Comparison of ENCODE assay signal across 11 mouse cellular contexts in the genomic region with DNA sequence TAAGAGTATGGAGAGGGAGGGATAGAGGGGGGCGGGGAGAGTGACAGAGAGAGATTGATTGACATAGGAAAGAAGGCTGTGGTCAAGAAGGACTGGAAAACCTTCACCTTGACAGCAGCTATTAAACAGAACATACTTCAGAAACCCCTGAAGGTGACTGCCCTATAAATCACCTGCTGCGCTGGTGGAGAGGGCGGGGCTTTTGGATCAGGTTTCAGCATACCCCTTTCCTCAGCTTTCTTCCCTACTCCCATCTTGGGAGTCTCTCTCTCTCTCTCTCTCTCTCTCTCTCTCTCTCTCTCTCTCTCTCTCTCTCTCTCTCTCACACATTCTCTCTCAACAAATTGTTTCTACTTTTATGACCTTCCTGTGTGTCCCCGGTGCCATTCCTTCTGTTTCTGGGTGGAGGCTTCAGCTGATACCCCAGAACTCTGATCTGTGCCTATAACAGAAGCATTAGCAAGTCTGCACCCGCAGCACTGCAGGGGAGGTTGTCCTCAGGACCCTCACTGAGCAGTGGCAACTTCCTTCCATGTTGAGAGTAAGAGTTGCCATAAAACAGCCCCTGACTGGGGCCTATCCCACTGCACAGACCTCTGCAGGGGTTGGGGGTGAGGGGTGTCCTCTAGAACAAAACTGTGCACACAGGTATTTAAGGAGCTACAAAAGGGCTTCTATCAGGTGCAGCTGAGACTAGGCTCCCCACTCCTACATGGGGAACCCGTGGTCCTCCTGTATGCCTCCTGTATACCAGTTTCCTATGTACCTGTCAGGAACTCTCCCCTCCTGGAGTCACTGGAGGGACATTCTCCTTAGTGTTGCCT.
DNase-seq lines count a peak whose midpoint lies in the region; ATAC-seq lines count a peak whose summit lies in the region.
"Had no signal": no experiment of that assay in that cellular context is flagged by ENCODE, and none has a peak within 500 bp of the region (broad histone marks: within the 10 kb centered on the region; RNA-seq: fewer than 3 reads in every experiment).

No protein-coding gene starts in this region.

- ATAC-seq in liver, embryonic 12.5 days = no peak
- ATAC-seq in limb, embryonic 11.5 days (ENCODE audit: insufficient number of reproducible peaks, low FRiP score, low TSS enrichment, low read depth) = peak; percentile 63; the same call in 1 of the 2 replicates

- H3K4me1 ChIP-seq in liver, embryonic 12.5 days = no peaks in the 10 kb centered on the region
- H3K4me1 ChIP-seq in embryonic facial prominence, embryonic 10.5 days = peaks cover 21% of the 10 kb centered on the region
- H3K4me1 ChIP-seq in limb, embryonic 11.5 days (ENCODE audit: control insufficient read depth, insufficient read depth, low read length) = peaks cover 17% of the 10 kb centered on the region
- H3K4me1 ChIP-seq: forebrain, embryonic 12.5 days had no signal

- H3K9me3 ChIP-seq in liver, embryonic 12.5 days (replicated peaks) = no peaks in the 10 kb centered on the region
- no peaks in the 10 kb centered on the region for H3K9me3 ChIP-seq in embryonic facial prominence, embryonic 10.5 days
- H3K9me3 ChIP-seq in limb, embryonic 11.5 days (ENCODE audit: control insufficient read depth, low read length) = no peaks in the 10 kb centered on the region
- H3K9me3 ChIP-seq: forebrain, embryonic 12.5 days had no signal

- DNase-seq in liver = peak; percentile 6
- DNase-seq in embryonic facial prominence, embryonic 10.5 days (ENCODE audit: low spot score) = no peak
- peak; percentile 82 for DNase-seq in limb, embryonic 11.5 days (ENCODE audit: low spot score)
- DNase-seq in yolk sac, embryonic 10.5 days (ENCODE audit: low spot score) = peak; percentile 13
- DNase-seq in right cerebral cortex, postnatal 14 days = no peak
- DNase-seq in layer of hippocampus, adult 9-10 months (ENCODE audit: low spot score) = no peak
- DNase-seq: cerebellum, adult 11 months; gastrocnemius, postnatal 10 days; lung, adult 18-20 months had no signal

- no peak overlapping the region for H3K9ac ChIP-seq in liver, embryonic 12.5 days
- no peak overlapping the region for H3K9ac ChIP-seq in limb, embryonic 11.5 days (ENCODE audit: low read length)
- H3K9ac ChIP-seq: forebrain, embryonic 12.5 days had no signal

- H3K4me3 ChIP-seq in liver, embryonic 12.5 days = no peak overlapping the region
- H3K4me3 ChIP-seq in embryonic facial prominence, embryonic 10.5 days = no peak overlapping the region
- no peak overlapping the region for H3K4me3 ChIP-seq in limb, embryonic 11.5 days (ENCODE audit: low read depth, low read length)
- H3K4me3 ChIP-seq: forebrain, embryonic 12.5 days had no signal

- 20% methylated on average over 6 of the region's 6 CpGs for WGBS in liver, embryonic 12.5 days (ENCODE audit: insufficient replicate concordance)
- WGBS in embryonic facial prominence, embryonic 10.5 days = 29% methylated on average over 6 of the region's 6 CpGs
- WGBS in limb, embryonic 11.5 days = 9% methylated on average over 6 of the region's 6 CpGs

- H3K27me3 ChIP-seq in liver, embryonic 12.5 days (replicated peaks) = peaks cover 10% of the 10 kb centered on the region; the same call in 1 of the 2 replicates
- peaks cover 55% of the 10 kb centered on the region for H3K27me3 ChIP-seq in embryonic facial prominence, embryonic 10.5 days (replicated peaks; ENCODE audit: low read depth, poor library complexity, severe bottlenecking)
- H3K27me3 ChIP-seq in limb, embryonic 11.5 days (ENCODE audit: control insufficient read depth, insufficient read depth, low read length) = no peaks in the 10 kb centered on the region

- H3K36me3 ChIP-seq in liver, embryonic 12.5 days = no peaks in the 10 kb centered on the region
- H3K36me3 ChIP-seq in embryonic facial prominence, embryonic 10.5 days (replicated peaks) = no peaks in the 10 kb centered on the region
- H3K36me3 ChIP-seq in limb, embryonic 11.5 days (ENCODE audit: control insufficient read depth, insufficient read depth, low read length) = no peaks in the 10 kb centered on the region
- H3K36me3 ChIP-seq: forebrain, embryonic 12.5 days had no signal

- no peak overlapping the region for H3K27ac ChIP-seq in liver, embryonic 12.5 days
- peak overlapping the region; percentile 51; the same call in 1 of the 2 replicates for H3K27ac ChIP-seq in embryonic facial prominence, embryonic 10.5 days (replicated peaks)
- H3K27ac ChIP-seq in limb, embryonic 11.5 days (replicated peaks; ENCODE audit: low read depth, low read length) = peak overlapping the region; percentile 79
- H3K27ac ChIP-seq: forebrain, embryonic 12.5 days had no signal

- H3K4me2 ChIP-seq in liver, embryonic 12.5 days = no peak overlapping the region
- peak overlapping the region; percentile 24; the same call in 1 of the 2 replicates for H3K4me2 ChIP-seq in limb, embryonic 11.5 days (ENCODE audit: low read depth, severe bottlenecking)
- H3K4me2 ChIP-seq: forebrain, embryonic 12.5 days had no signal

Comparison
In these comparisons a context has a peak if more than half of its experiments do, and no peak if none do; other contexts are left out.
1. DNase-seq: peak in liver (single experiment), limb, embryonic 11.5 days (single experiment) and yolk sac, embryonic 10.5 days (single experiment); none in embryonic facial prominence, embryonic 10.5 days (single experiment), right cerebral cortex, postnatal 14 days (single experiment) and layer of hippocampus, adult 9-10 months (single experiment).